Comparison of ENCODE assay signal across 10 mouse cellular contexts in genomic region chr9:111689146-111689545, GRCm38 (mm10). TPM values are rescaled to one million over a fixed set of nuclear protein-coding genes. Genes with fewer than 3 reads are reported as not detected.
DNase-seq lines count a peak whose midpoint lies in the region; ATAC-seq and TF ChIP-seq lines count a peak whose summit lies in the region.
"Had no signal": no experiment of that assay in that cellular context is flagged by ENCODE, and none has a peak within 500 bp of the region (broad histone marks: within the 10 kb centered on the region; RNA-seq: fewer than 3 reads in every experiment).

No protein-coding gene starts in this region.

- TF ChIP-seq EP300 in stomach, postnatal 0 days (optimal IDR thresholded peaks at IDR 0.05): no peak

- no peak overlapping the region; the same call in 1 of the 2 replicates for H3K4me3 ChIP-seq in midbrain, embryonic 16.5 days (ENCODE audit: low read depth, low read length)
- no peak overlapping the region for H3K4me3 ChIP-seq in midbrain, embryonic 13.5 days (replicated peaks)
- peak overlapping the region; percentile 47; the same call in 1 of the 2 replicates for H3K4me3 ChIP-seq in stomach, postnatal 0 days (ENCODE audit: low read depth, low read length)

- 88% methylated on average over 11 of the region's 11 CpGs for WGBS in midbrain, embryonic 16.5 days
- 86% methylated on average over 11 of the region's 11 CpGs for WGBS in midbrain, embryonic 13.5 days
- WGBS in stomach, postnatal 0 days: 68% methylated on average over 11 of the region's 11 CpGs

- no peaks in the 10 kb centered on the region for H3K36me3 ChIP-seq in midbrain, embryonic 16.5 days (ENCODE audit: control insufficient read depth, insufficient read depth, low read length)
- no peaks in the 10 kb centered on the region for H3K36me3 ChIP-seq in midbrain, embryonic 13.5 days
- no peaks in the 10 kb centered on the region for H3K36me3 ChIP-seq in stomach, postnatal 0 days (ENCODE audit: control insufficient read depth, insufficient read depth, low read length)

- intact Hi-C loops in left cerebral cortex, postnatal 14 days (cut with DNase I): no loop called here

- H3K4me1 ChIP-seq in midbrain, embryonic 16.5 days (ENCODE audit: control insufficient read depth, insufficient read depth, low read length): no peaks in the 10 kb centered on the region; the same call in 1 of the 2 replicates
- H3K4me1 ChIP-seq in midbrain, embryonic 13.5 days (replicated peaks): peaks cover 11% of the 10 kb centered on the region
- H3K4me1 ChIP-seq in stomach, postnatal 0 days (replicated peaks; ENCODE audit: control insufficient read depth, insufficient read depth): no peaks in the 10 kb centered on the region

- peak overlapping the region; percentile 94; the same call in 1 of the 2 replicates for H3K4me2 ChIP-seq in midbrain, embryonic 16.5 days (ENCODE audit: low read length)
- H3K4me2 ChIP-seq in midbrain, embryonic 13.5 days (replicated peaks): no peak overlapping the region
- peak overlapping the region; percentile 65; the same call in 1 of the 2 replicates for H3K4me2 ChIP-seq in stomach, postnatal 0 days (replicated peaks; ENCODE audit: low read depth)

- ATAC-seq in cerebellum, adult (ENCODE audit: insufficient number of reproducible peaks, low FRiP score, low TSS enrichment): no peak; the same call in 1 of the 2 replicates
- no peak for ATAC-seq in midbrain, embryonic 16.5 days
- no peak for ATAC-seq in midbrain, embryonic 13.5 days
- no peak for ATAC-seq in stomach, postnatal 0 days (ENCODE audit: low FRiP score, low TSS enrichment)

- peaks cover 2% of the 10 kb centered on the region; the same call in 1 of the 2 replicates for H3K27me3 ChIP-seq in midbrain, embryonic 16.5 days (ENCODE audit: control insufficient read depth, insufficient read depth, low read depth, low read length)
- H3K27me3 ChIP-seq in midbrain, embryonic 13.5 days: peaks cover 40% of the 10 kb centered on the region
- H3K27me3 ChIP-seq in stomach, postnatal 0 days (ENCODE audit: control insufficient read depth, insufficient read depth, low read length): peaks cover 4% of the 10 kb centered on the region

- no peak overlapping the region for H3K27ac ChIP-seq in midbrain, embryonic 16.5 days (ENCODE audit: low read length)
- H3K27ac ChIP-seq in midbrain, embryonic 13.5 days: no peak overlapping the region
- H3K27ac ChIP-seq in stomach, postnatal 0 days (replicated peaks): no peak overlapping the region
- H3K27ac ChIP-seq: kidney, postnatal 0 days had no signal

- DNase-seq in cerebellum, postnatal 14 days: peak; percentile 8 to 21
- peak; percentile 67 to 89 for DNase-seq in left cerebral cortex, postnatal 14 days (ENCODE audit: low spot score in 2 of 2)
- DNase-seq in stomach, postnatal 0 days (ENCODE audit: low spot score): no peak
- no peak for DNase-seq in thymus, postnatal 4 days
- no peak for DNase-seq in urinary bladder, adult 2 months (ENCODE audit: low spot score)
- DNase-seq: lung, postnatal 14 days had no signal

- no peak overlapping the region for H3K9ac ChIP-seq in midbrain, embryonic 16.5 days (ENCODE audit: low read depth, low read length)
- no peak overlapping the region for H3K9ac ChIP-seq in midbrain, embryonic 13.5 days (replicated peaks)
- H3K9ac ChIP-seq in stomach, postnatal 0 days (ENCODE audit: low read length): no peak overlapping the region

- H3K9me3 ChIP-seq in midbrain, embryonic 16.5 days (replicated peaks; ENCODE audit: control insufficient read depth, low read length, poor library complexity, severe bottlenecking): no peaks in the 10 kb centered on the region
- H3K9me3 ChIP-seq in midbrain, embryonic 13.5 days: no peaks in the 10 kb centered on the region
- no peaks in the 10 kb centered on the region for H3K9me3 ChIP-seq in stomach, postnatal 0 days (ENCODE audit: control insufficient read depth, low read length)

- no peak for TF ChIP-seq CTCF in stomach, postnatal 0 days (IDR thresholded peaks at IDR 0.05; ENCODE audit: low read depth)

RNA-seq across cellular contexts. Expression of gene Stac, which starts 1.0 kb away (rescaled TPM):
- 6.3 and 8.6 TPM in 2 replicates for polyA plus RNA-seq in midbrain, embryonic 16.5 days (2015; fragmentation: Nextera tagmentation; extraction: Ambion mirVana)
- polyA plus RNA-seq in midbrain, embryonic 13.5 days (2015; fragmentation: Nextera tagmentation; extraction: Ambion mirVana): 1.7 and 2.6 TPM in 2 replicates
- 1 to 10 TPM; 2.0 to 3.7 TPM for total RNA-seq in left cerebral cortex, postnatal 14 days (2021)
- polyA plus RNA-seq in stomach, postnatal 0 days (2015; fragmentation: Nextera tagmentation; extraction: Ambion mirVana): 2.4 and 3.7 TPM in 2 replicates
- 39.2 and 48.5 TPM in 2 replicates for polyA plus RNA-seq in urinary bladder, adult 2 months (2012; rRNA removed)

Comparison
In these comparisons a context has a peak if more than half of its experiments do, and no peak if none do; other contexts are left out.
1. DNase-seq: peak in cerebellum, postnatal 14 days (2 of 2) and left cerebral cortex, postnatal 14 days (2 of 2); none in stomach, postnatal 0 days (single experiment), thymus, postnatal 4 days (single experiment) and urinary bladder, adult 2 months (single experiment).